Mouse (Mus musculus): ENCODE measurements around the gene Ier3. TPM values are rescaled to one million over a fixed set of nuclear protein-coding genes. Genes with fewer than 3 reads are reported as not detected.
"Not testable (repeated sequence)": the region's sequence is repeated elsewhere in the genome, so short reads cannot be mapped to it uniquely, and the experiment has no call there.

Ier3 gene
- polyA plus RNA-seq, 1 experiment = 31.3 TPM

DNA sequence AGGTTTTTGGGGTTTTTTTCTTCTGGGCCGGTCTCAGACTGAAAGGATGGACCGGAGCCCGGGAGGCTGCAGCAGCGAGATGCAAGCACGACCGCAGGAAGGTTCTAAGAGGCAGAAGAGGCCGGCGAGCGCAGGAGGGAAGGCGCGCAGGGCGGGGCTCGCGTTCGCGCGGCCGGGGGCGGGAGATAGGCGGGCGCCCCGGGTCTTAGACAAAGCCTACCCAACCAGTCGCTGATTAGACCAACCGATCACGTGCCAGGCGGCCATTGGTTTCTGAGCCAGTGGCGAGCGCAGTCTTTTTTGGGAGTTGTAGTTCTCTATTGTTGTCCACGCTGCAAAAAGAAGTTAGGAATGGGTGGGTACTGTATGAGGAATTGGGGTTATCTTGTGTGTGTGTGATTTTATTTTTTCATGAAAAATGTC, 16.6 kb downstream of the Ier3 start, which contains the start of gene Tubb5:
TSS of gene Tubb5 (minus strand) at position 185 of the 423 bp plus-strand sequence.
- H3K9me3 ChIP-seq (replicated peaks; ENCODE audit: control insufficient read depth, insufficient read depth, low read length, poor library complexity, severe bottlenecking) = no peaks in the 10 kb centered on the region
- peak within 1 kb of the TSS; percentile 94 for H3K27ac ChIP-seq (ENCODE audit: insufficient read depth, low read length)
- peaks cover 35% of the 10 kb centered on the region for H3K36me3 ChIP-seq (ENCODE audit: control insufficient read depth, insufficient read depth, low read length, poor library complexity, severe bottlenecking)
- peak within 1 kb of the TSS; percentile 64 for H3K9ac ChIP-seq (ENCODE audit: low read depth, poor library complexity, severe bottlenecking)
- no peaks in the 10 kb centered on the region for H3K27me3 ChIP-seq (ENCODE audit: control insufficient read depth, insufficient read depth, low read length, poor library complexity, severe bottlenecking)
- TF ChIP-seq CTCF (IDR thresholded peaks at IDR 0.05; ENCODE audit: low read depth, low read length) = no peak
- TF ChIP-seq POLR2A (IDR thresholded peaks at IDR 0.05; ENCODE audit: insufficient read depth, low read length) = peak; percentile 93
- H3K4me1 ChIP-seq (ENCODE audit: control insufficient read depth, insufficient read depth, low read length) = no peaks in the 10 kb centered on the region
- peak within 1 kb of the TSS; percentile 98 for H3K4me3 ChIP-seq (ENCODE audit: low read depth, low read length)

DNA sequence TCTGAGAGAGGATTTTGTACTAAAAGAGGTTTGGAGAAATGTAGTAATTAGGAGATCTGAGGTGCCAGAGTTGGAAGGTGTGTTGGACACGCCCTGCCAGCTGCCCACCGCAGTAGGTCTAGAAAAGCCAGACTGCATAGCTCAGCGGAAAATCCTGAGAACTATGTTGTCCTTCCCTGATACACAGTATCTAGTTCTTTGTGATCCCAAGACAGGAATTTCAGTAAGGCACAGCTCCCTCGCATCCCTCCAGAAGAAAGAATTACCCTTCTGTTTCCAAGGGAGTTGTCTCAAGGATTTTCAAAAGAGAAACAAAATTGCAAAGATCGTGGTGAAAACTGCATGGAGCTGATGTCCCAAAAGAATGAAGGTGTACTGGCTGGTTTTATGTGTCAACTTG, 17.1 kb downstream of the Ier3 start:
- peak overlapping the region; percentile 51 for H3K9ac ChIP-seq (ENCODE audit: low read depth, poor library complexity, severe bottlenecking)
- no peak for TF ChIP-seq POLR2A (IDR thresholded peaks at IDR 0.05; ENCODE audit: insufficient read depth, low read length)
- TF ChIP-seq CTCF (IDR thresholded peaks at IDR 0.05; ENCODE audit: low read depth, low read length) = no peak
- no peak for TF ChIP-seq EP300 (IDR thresholded peaks at IDR 0.05; ENCODE audit: insufficient read depth, low read depth, low read length)
- H3K36me3 ChIP-seq (ENCODE audit: control insufficient read depth, insufficient read depth, low read length, poor library complexity, severe bottlenecking) = peaks cover 34% of the 10 kb centered on the region
- H3K4me1 ChIP-seq (ENCODE audit: control insufficient read depth, insufficient read depth, low read length) = no peaks in the 10 kb centered on the region
- H3K27me3 ChIP-seq (ENCODE audit: control insufficient read depth, insufficient read depth, low read length, poor library complexity, severe bottlenecking) = no peaks in the 10 kb centered on the region
- peak overlapping the region; percentile 85 for H3K27ac ChIP-seq (ENCODE audit: insufficient read depth, low read length)
- no peaks in the 10 kb centered on the region for H3K9me3 ChIP-seq (replicated peaks; ENCODE audit: control insufficient read depth, insufficient read depth, low read length, poor library complexity, severe bottlenecking)
- H3K4me3 ChIP-seq (ENCODE audit: low read depth, low read length) = peak overlapping the region; percentile 66

DNA sequence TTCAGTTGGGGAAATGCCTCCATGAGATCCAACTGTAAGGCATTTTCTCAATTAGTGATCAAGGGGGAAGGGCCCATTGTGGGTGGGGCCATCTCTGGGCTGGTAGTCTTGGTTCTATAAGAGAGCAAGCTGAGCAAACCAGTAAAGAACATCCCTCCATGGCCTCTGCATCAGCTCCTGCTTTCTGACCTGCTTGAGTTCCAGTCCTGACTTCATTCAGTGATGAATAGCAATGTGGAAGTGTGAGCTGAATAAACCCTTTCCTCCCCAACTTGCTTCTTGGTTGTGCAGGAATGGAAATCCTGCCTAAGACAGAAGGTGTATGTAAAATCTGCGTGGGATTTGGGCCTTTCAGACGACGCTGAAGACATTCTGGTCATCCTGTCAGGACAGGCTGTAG, 17.5 kb downstream of the Ier3 start:
- not testable (repeated sequence) for H3K4me1 ChIP-seq (ENCODE audit: control insufficient read depth, insufficient read depth, low read length); H3K9me3 ChIP-seq (replicated peaks; ENCODE audit: control insufficient read depth, insufficient read depth, low read length, poor library complexity, severe bottlenecking); H3K27me3 ChIP-seq (ENCODE audit: control insufficient read depth, insufficient read depth, low read length, poor library complexity, severe bottlenecking)
- peak; percentile 13 for TF ChIP-seq POLR2A (IDR thresholded peaks at IDR 0.05; ENCODE audit: insufficient read depth, low read length)
- H3K27ac ChIP-seq (ENCODE audit: insufficient read depth, low read length) = peak overlapping the region; percentile 94
- peaks cover 31% of the 10 kb centered on the region for H3K36me3 ChIP-seq (ENCODE audit: control insufficient read depth, insufficient read depth, low read length, poor library complexity, severe bottlenecking)
- peak overlapping the region; percentile 51 for H3K9ac ChIP-seq (ENCODE audit: low read depth, poor library complexity, severe bottlenecking)
- H3K4me3 ChIP-seq (ENCODE audit: low read depth, low read length) = peak overlapping the region; percentile 26

DNA sequence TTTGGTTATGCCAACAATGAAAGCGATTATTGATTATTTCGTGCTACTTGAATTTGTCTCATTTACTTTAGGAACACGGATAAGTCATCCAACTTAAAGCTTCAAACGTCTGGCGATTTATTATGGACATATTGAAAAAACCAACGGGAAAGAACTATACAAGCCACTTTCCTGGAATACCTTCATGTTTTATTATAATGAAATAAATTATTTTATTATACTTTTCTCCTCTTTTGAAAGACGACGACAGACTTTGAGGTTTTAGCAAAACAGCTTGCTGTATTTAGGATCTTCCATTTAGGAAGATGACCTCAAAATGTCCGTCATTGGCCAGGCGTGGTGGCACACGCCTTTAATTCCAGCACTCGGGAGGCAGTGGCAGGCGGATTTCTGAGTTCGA, 19.1 kb downstream of the Ier3 start:
- no peaks in the 10 kb centered on the region for H3K9me3 ChIP-seq (replicated peaks; ENCODE audit: control insufficient read depth, insufficient read depth, low read length, poor library complexity, severe bottlenecking)
- peak overlapping the region; percentile 62 for H3K4me3 ChIP-seq (ENCODE audit: low read depth, low read length)
- no peaks in the 10 kb centered on the region for H3K27me3 ChIP-seq (ENCODE audit: control insufficient read depth, insufficient read depth, low read length, poor library complexity, severe bottlenecking)
- no peaks in the 10 kb centered on the region for H3K4me1 ChIP-seq (ENCODE audit: control insufficient read depth, insufficient read depth, low read length)
- H3K27ac ChIP-seq (ENCODE audit: insufficient read depth, low read length) = peak overlapping the region; percentile 32; the same call in 1 of the 2 replicates
- peaks cover 30% of the 10 kb centered on the region for H3K36me3 ChIP-seq (ENCODE audit: control insufficient read depth, insufficient read depth, low read length, poor library complexity, severe bottlenecking)
- peak overlapping the region; percentile 41; the same call in 1 of the 2 replicates for H3K9ac ChIP-seq (ENCODE audit: low read depth, poor library complexity, severe bottlenecking)
- TF ChIP-seq POLR2A (IDR thresholded peaks at IDR 0.05; ENCODE audit: insufficient read depth, low read length) = no peak
- TF ChIP-seq EP300 (IDR thresholded peaks at IDR 0.05; ENCODE audit: insufficient read depth, low read depth, low read length) = no peak
- TF ChIP-seq CTCF (IDR thresholded peaks at IDR 0.05; ENCODE audit: low read depth, low read length) = no peak

DNA sequence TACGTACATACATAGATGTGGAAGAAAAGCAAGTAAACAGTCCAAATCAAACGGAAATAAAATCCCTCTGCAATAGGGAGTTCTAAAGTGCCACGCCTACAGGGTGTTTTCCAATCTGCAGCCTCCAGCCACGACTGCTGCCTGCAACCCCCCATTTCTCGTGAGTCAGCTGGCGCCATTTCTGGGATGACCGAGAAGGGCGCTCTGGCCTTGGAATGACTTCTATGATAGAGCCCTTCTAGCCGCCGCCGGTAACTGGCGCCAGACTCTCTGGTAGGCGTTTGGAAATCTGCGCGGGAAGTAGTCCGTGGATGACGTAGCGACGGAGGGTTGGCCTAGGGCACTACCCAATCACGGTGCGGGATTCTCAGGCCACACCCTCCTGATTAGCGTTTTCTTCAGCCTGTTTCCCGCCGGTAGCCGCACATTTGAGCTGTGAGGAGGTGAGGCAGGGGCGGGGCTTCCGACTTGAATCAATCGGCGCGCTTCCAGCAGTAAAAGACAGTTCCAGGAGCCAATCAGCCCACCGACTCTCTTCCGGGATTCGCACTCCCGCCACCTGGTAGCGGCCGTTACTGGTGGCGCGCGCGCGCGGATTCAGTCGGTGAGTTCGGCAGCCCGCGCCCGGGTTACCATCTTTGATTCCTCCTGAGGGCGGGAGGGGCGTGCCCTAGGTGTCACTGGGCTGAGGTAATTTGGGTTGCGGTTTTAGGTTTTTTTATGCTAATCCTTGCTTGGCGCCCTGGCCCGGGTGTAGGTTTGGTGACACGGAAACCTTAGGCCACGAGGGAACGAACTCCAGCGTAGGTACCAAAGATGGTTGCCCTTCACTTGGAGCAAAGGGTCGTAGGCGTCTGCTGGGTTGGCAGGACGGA, 19.8 kb downstream of the Ier3 start, which contains the start of gene Mdc1:
TSS of gene Mdc1 (plus strand) at position 440 of the 875 bp plus-strand sequence.
- Histone ChIP-seq H3K36me3 (ENCODE audit: control insufficient read depth, insufficient read depth, low read length, poor library complexity, severe bottlenecking) (peaks cover 30% of the 10 kb centered on the region), H3K4me1 (ENCODE audit: control insufficient read depth, insufficient read depth, low read length) (no peaks in the 10 kb centered on the region), H3K9me3 (replicated peaks; ENCODE audit: control insufficient read depth, insufficient read depth, low read length, poor library complexity, severe bottlenecking) (no peaks in the 10 kb centered on the region), H3K4me3 (ENCODE audit: low read depth, low read length) (peak within 1 kb of the TSS; percentile 70), H3K9ac (ENCODE audit: low read depth, poor library complexity, severe bottlenecking) (peak within 1 kb of the TSS; percentile 62), H3K27me3 (ENCODE audit: control insufficient read depth, insufficient read depth, low read length, poor library complexity, severe bottlenecking) (no peaks in the 10 kb centered on the region), H3K27ac (ENCODE audit: insufficient read depth, low read length) (peak within 1 kb of the TSS; percentile 48)
- TF ChIP-seq CTCF (IDR thresholded peaks at IDR 0.05; ENCODE audit: low read depth, low read length) = no peak
- TF ChIP-seq EP300 (IDR thresholded peaks at IDR 0.05; ENCODE audit: insufficient read depth, low read depth, low read length) = peak; percentile 73
- TF ChIP-seq POLR2A (IDR thresholded peaks at IDR 0.05; ENCODE audit: insufficient read depth, low read length) = peak; percentile 51

DNA sequence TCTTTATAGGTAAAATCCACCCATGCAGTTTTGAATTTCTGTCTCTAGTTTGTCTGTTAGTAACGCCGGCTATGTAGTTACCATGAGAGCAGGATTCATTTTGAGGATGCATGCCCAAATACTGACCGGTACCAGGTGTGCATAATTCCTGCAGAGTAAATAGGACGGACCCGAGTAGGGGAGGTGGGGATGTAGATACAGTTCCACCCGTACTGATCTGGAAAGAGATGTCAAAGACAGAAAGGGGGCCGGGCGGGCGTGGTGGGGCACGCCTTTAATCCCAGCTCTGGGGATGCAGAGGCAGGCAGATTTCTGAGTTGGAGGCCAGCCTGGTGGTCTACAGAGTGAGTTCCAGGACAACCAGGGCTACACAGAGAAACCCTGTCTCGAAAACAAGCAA, 20.5 kb downstream of the Ier3 start:
- no peaks in the 10 kb centered on the region for H3K4me1 ChIP-seq (ENCODE audit: control insufficient read depth, insufficient read depth, low read length)
- H3K27me3 ChIP-seq (ENCODE audit: control insufficient read depth, insufficient read depth, low read length, poor library complexity, severe bottlenecking) = no peaks in the 10 kb centered on the region
- peak overlapping the region; percentile 70 for H3K4me3 ChIP-seq (ENCODE audit: low read depth, low read length)
- H3K36me3 ChIP-seq (ENCODE audit: control insufficient read depth, insufficient read depth, low read length, poor library complexity, severe bottlenecking) = peaks cover 29% of the 10 kb centered on the region
- H3K27ac ChIP-seq (ENCODE audit: insufficient read depth, low read length) = peak overlapping the region; percentile 48
- TF ChIP-seq EP300 (IDR thresholded peaks at IDR 0.05; ENCODE audit: insufficient read depth, low read depth, low read length) = no peak
- TF ChIP-seq CTCF (IDR thresholded peaks at IDR 0.05; ENCODE audit: low read depth, low read length) = no peak
- no peak for TF ChIP-seq POLR2A (IDR thresholded peaks at IDR 0.05; ENCODE audit: insufficient read depth, low read length)
- H3K9me3 ChIP-seq (replicated peaks; ENCODE audit: control insufficient read depth, insufficient read depth, low read length, poor library complexity, severe bottlenecking) = no peaks in the 10 kb centered on the region
- H3K9ac ChIP-seq (ENCODE audit: low read depth, poor library complexity, severe bottlenecking) = peak overlapping the region; percentile 62

All from ES-Bruce4 (cell line).